Mouse (Mus musculus): Measurements from ENCODE around the gene Naga. TPM values are rescaled to one million over a fixed set of nuclear protein-coding genes. Genes with fewer than 3 reads are reported as not detected.

Gene Naga
- total RNA-seq (2023), result 55.5 TPM

GRCm38 (mm10) chr15:82338593-82339112 is at the start of gene Naga, which contains the start of the genes Pheta2 and Smdt1:
Naga (minus strand) TSS chr15:82338925.
Pheta2 (plus strand) TSS chr15:82338942.
Smdt1 (plus strand) TSS chr15:82338959.

GRCm38 (mm10) chr15:82379871-82380713 is 41.4 kb upstream of the Naga start, which contains the start of gene Cyp2d22:
Cyp2d22 (minus strand) TSS chr15:82380260.

GRCm38 (mm10) chr15:82354126-82354945 is 15.6 kb upstream of the Naga start, which contains the start of gene Ndufa6:
Ndufa6 (minus strand) TSS chr15:82354322.

GRCm38 (mm10) chr15:82298764-82299561 is 39.8 kb downstream of the Naga start, which contains the start of gene Wbp2nl:
Wbp2nl (plus strand) TSS chr15:82298954.

Other genes starting within 250 kb of the Naga start
- gene Ccdc134, start 211.0 kb downstream of the Naga start, total RNA-seq (2023), result 39.1 TPM
- 184 TPM for gene Srebf2, start 191.7 kb downstream of the Naga start, total RNA-seq (2023)
- gene Shisa8, start 126.1 kb downstream of the Naga start, total RNA-seq (2023), result 0.77 TPM
- gene Tnfrsf13c, start 114.6 kb downstream of the Naga start, total RNA-seq (2023), result 15.5 TPM
- 0.83 TPM for gene Cenpm, start 94.2 kb downstream of the Naga start, total RNA-seq (2023)
- not detected for gene 1500009C09Rik, start 86.5 kb downstream of the Naga start, total RNA-seq (2023)
- not detected for gene Sept3, start 64.0 kb downstream of the Naga start, total RNA-seq (2023)
- not detected for gene Wbp2nl, start 40.0 kb downstream of the Naga start, total RNA-seq (2023)
- gene Pheta2, start within 50 bp of the Naga start, total RNA-seq (2023), result 1.1 TPM
- gene Smdt1, start within 50 bp of the Naga start, total RNA-seq (2023), result 85.9 TPM
- gene Ndufa6, start 15.4 kb upstream of the Naga start, total RNA-seq (2023), result 128 TPM
- gene Cyp2d22, start 41.3 kb upstream of the Naga start, total RNA-seq (2023), result 6.2 TPM
- not detected for gene Cyp2d11, start 55.1 kb upstream of the Naga start, total RNA-seq (2023)
- gene Cyp2d10, start 68.3 kb upstream of the Naga start, total RNA-seq (2023), result not detected
- not detected for gene Cyp2d9, start 94.5 kb upstream of the Naga start, total RNA-seq (2023)
- gene Cyp2d12, start 216.1 kb upstream of the Naga start, total RNA-seq (2023), result not detected

Data from CD8-positive naive resting alpha-beta T cell, adult 57 days (primary cell).